8 mouse cellular contexts compared by ENCODE assay signal in genomic region chr11:69332713-69333253, GRCm38 (mm10). TPM values are rescaled to one million over a fixed set of nuclear protein-coding genes. Genes with fewer than 3 reads are reported as not detected.
DNase-seq lines count a peak whose midpoint lies in the region; ATAC-seq and TF ChIP-seq lines count a peak whose summit lies in the region.

No protein-coding gene starts in this region.

- no peak overlapping the region; the same call in 1 of the 2 replicates for H3K4me3 ChIP-seq in heart, embryonic 12.5 days
- H3K4me3 ChIP-seq in CH12.LX (replicated peaks in 1 of 3; ENCODE audit: low read depth in 2 of 3, low read length in 2 of 3, poor library complexity in 1 of 3): no peak overlapping the region
- no peak overlapping the region; the same call in 1 of the 2 replicates for H3K4me3 ChIP-seq in hindbrain, embryonic 11.5 days (ENCODE audit: low read depth, low read length)
- peak overlapping the region; percentile 60 for H3K4me3 ChIP-seq in midbrain, embryonic 10.5 days

- H3K4me1 ChIP-seq in heart, embryonic 12.5 days (replicated peaks): peaks cover 15% of the 10 kb centered on the region
- H3K4me1 ChIP-seq in CH12.LX (ENCODE audit: control insufficient read depth in 1 of 2, insufficient read depth in 2 of 2): peaks cover 5 to 14% of the 10 kb centered on the region in 2 experiments; a peak in 3 of 4 replicates
- H3K4me1 ChIP-seq in hindbrain, embryonic 11.5 days (replicated peaks; ENCODE audit: control insufficient read depth, insufficient read depth, low read length): peaks cover 2% of the 10 kb centered on the region
- peaks cover 30% of the 10 kb centered on the region for H3K4me1 ChIP-seq in midbrain, embryonic 10.5 days

- 40% methylated on average over 8 of the region's 8 CpGs for WGBS in heart, embryonic 12.5 days
- 37% methylated on average over 8 of the region's 8 CpGs for WGBS in hindbrain, embryonic 11.5 days
- WGBS in midbrain, embryonic 10.5 days: 34% methylated on average over 8 of the region's 8 CpGs

- TF ChIP-seq EP300 in CH12.LX (IDR thresholded peaks at IDR 0.05; ENCODE audit: low read length): no peak

- H3K36me3 ChIP-seq in heart, embryonic 12.5 days: no peaks in the 10 kb centered on the region
- no peaks in the 10 kb centered on the region for H3K36me3 ChIP-seq in CH12.LX (replicated peaks in 1 of 2; ENCODE audit: control insufficient read depth in 1 of 2, insufficient read depth in 1 of 2, low read length in 1 of 2)
- no peaks in the 10 kb centered on the region for H3K36me3 ChIP-seq in hindbrain, embryonic 11.5 days (ENCODE audit: control insufficient read depth, insufficient read depth, low read length)
- H3K36me3 ChIP-seq in midbrain, embryonic 10.5 days: no peaks in the 10 kb centered on the region

- H3K9ac ChIP-seq in heart, embryonic 12.5 days: no peak overlapping the region; the same call in 1 of the 2 replicates
- H3K9ac ChIP-seq in CH12.LX (ENCODE audit: insufficient read depth, low read depth): peak overlapping the region; percentile 50
- H3K9ac ChIP-seq in hindbrain, embryonic 11.5 days (ENCODE audit: low read depth, low read length): peak overlapping the region; percentile 34

- DNase-seq in heart, postnatal 25 days (ENCODE audit: low spot score): no peak
- DNase-seq in CH12.LX (ENCODE audit: extremely low read depth): no peak
- no peak for DNase-seq in hindbrain, embryonic 11.5 days (ENCODE audit: low spot score)
- DNase-seq in midbrain, embryonic 10.5 days (ENCODE audit: low spot score): no peak
- no peak for DNase-seq in right cerebral cortex, adult 18-20 months
- no peak for DNase-seq in spleen, postnatal 36 days (ENCODE audit: low spot score in 2 of 2)
- no peak for DNase-seq in cerebellum, postnatal 14 days

- H3K79me2 ChIP-seq in CH12.LX (replicated peaks; ENCODE audit: control insufficient read depth, extremely low read depth, insufficient read depth, poor library complexity, severe bottlenecking): no peaks in the 10 kb centered on the region

- in situ Hi-C loops in CH12.LX (cut with MboI; ENCODE audit: low pct_ligation_motif_present, low pct_unique_long_range_greater_than_20kb, low sequenced_read_pairs): loop anchor here (5.0 kb wide), 2 partner anchors 35 to 60 kb away; partner anchors contain the start of gene Chd3

- H3K9me3 ChIP-seq in heart, embryonic 12.5 days (replicated peaks): no peaks in the 10 kb centered on the region
- H3K9me3 ChIP-seq in CH12.LX (replicated peaks; ENCODE audit: low read length): peaks cover 3% of the 10 kb centered on the region
- H3K9me3 ChIP-seq in hindbrain, embryonic 11.5 days (ENCODE audit: control insufficient read depth, low read length): no peaks in the 10 kb centered on the region
- H3K9me3 ChIP-seq in midbrain, embryonic 10.5 days (replicated peaks): no peaks in the 10 kb centered on the region

- no peak for TF ChIP-seq CTCF in CH12.LX (conservative IDR thresholded peaks at IDR 0.05 in 1 of 2, IDR thresholded peaks at IDR 0.05 in 1 of 2; ENCODE audit: low read depth in 2 of 2, low read length in 2 of 2)

- peak overlapping the region; percentile 69 for H3K4me2 ChIP-seq in heart, embryonic 12.5 days
- H3K4me2 ChIP-seq in CH12.LX (ENCODE audit: insufficient read depth, low read depth, poor library complexity, severe bottlenecking): peak overlapping the region; percentile 52; the same call in 1 of the 2 replicates
- H3K4me2 ChIP-seq in hindbrain, embryonic 11.5 days (replicated peaks; ENCODE audit: low read depth, low read length): no peak overlapping the region

- intact Hi-C loops in heart, postnatal 25 days (cut with DNase I): loop anchor here (2.0 kb wide), 1 partner anchor 58 kb away; no protein-coding TSS in a partner anchor

- no peak for TF ChIP-seq POLR2A in CH12.LX (IDR thresholded peaks at IDR 0.05; ENCODE audit: low read depth, low read length)

- no peak overlapping the region for H3K27ac ChIP-seq in heart, embryonic 12.5 days (ENCODE audit: poor library complexity, severe bottlenecking)
- no peak overlapping the region for H3K27ac ChIP-seq in CH12.LX (ENCODE audit: insufficient read depth, low read depth)
- H3K27ac ChIP-seq in hindbrain, embryonic 11.5 days (ENCODE audit: low read depth, low read length): no peak overlapping the region
- H3K27ac ChIP-seq in midbrain, embryonic 10.5 days (replicated peaks): peak overlapping the region; percentile 83

- dilution Hi-C loops in CH12.LX (cut with MboI; ENCODE audit: extremely low pct_ligation_motif_present, extremely low pct_unique_long_range_greater_than_20kb, low sequenced_read_pairs): no loop called here

- ATAC-seq in heart, embryonic 12.5 days (ENCODE audit: insufficient number of reproducible peaks, low FRiP score): no peak
- no peak for ATAC-seq in hindbrain, embryonic 11.5 days (ENCODE audit: low FRiP score)

- no peak for TF ChIP-seq RAD21 in CH12.LX (IDR thresholded peaks at IDR 0.05; ENCODE audit: low read depth, low read length)

- peaks cover 24% of the 10 kb centered on the region for H3K27me3 ChIP-seq in heart, embryonic 12.5 days (replicated peaks)
- H3K27me3 ChIP-seq in CH12.LX (replicated peaks): peaks cover 25% of the 10 kb centered on the region
- H3K27me3 ChIP-seq in hindbrain, embryonic 11.5 days (ENCODE audit: control insufficient read depth, insufficient read depth, low read length): no peaks in the 10 kb centered on the region; the same call in 1 of the 2 replicates
- peaks cover 56% of the 10 kb centered on the region for H3K27me3 ChIP-seq in midbrain, embryonic 10.5 days (ENCODE audit: low read depth, poor library complexity, severe bottlenecking)

TF ChIP-seq in CH12.LX, 34 proteins besides CTCF, POLR2A, EP300 and RAD21:
- no peak for TF ChIP-seq USF2 (conservative IDR thresholded peaks at IDR 0.05; ENCODE audit: low read depth, low read length)
- 0 out of 2 replicates have a peak, but pooled peaks have one; percentile 22 for TF ChIP-seq CHD2 (IDR thresholded peaks at IDR 0.05; ENCODE audit: low read length)

RNA-seq across cellular contexts. Expression of gene Kcnab3, which starts 6.7 kb away (rescaled TPM):
- polyA plus RNA-seq in heart, embryonic 12.5 days (2016; fragmentation: Nextera tagmentation; extraction: Ambion mirVana): 0.87 and 0.98 TPM in 2 replicates
- under 1 TPM; 0.22 to 0.29 TPM for total RNA-seq in heart, postnatal 25 days (2021)
- total RNA-seq in CH12.LX (2012; rRNA removed) (0.67 and 1.1 TPM in 2 replicates), CH12.LX (2014; rRNA removed) (0.31 TPM in 1 of 2 replicates, not detected in the other)
- 0.38 and 0.39 TPM in 2 replicates for polyA plus RNA-seq in CH12.LX (2012; ENCODE audit: insufficient read length, low read depth)
- polyA plus RNA-seq in hindbrain, embryonic 11.5 days (2014; fragmentation: Nextera tagmentation; extraction: Ambion mirVana): 1.4 and 3.0 TPM in 2 replicates
- 1.4 and 2.3 TPM in 2 replicates for polyA plus RNA-seq in midbrain, embryonic 10.5 days (2016; fragmentation: Nextera tagmentation; extraction: Ambion mirVana)

RNA-seq across cellular contexts. Expression of gene Rnf227, which starts 7.5 kb away (rescaled TPM):
- polyA plus RNA-seq in heart, embryonic 12.5 days (2016; fragmentation: Nextera tagmentation; extraction: Ambion mirVana): 6.7 and 8.5 TPM in 2 replicates
- under 1 TPM; 0.16 to 0.17 TPM for total RNA-seq in heart, postnatal 25 days (2021)
- total RNA-seq in CH12.LX (2012; rRNA removed) (0.30 and 0.34 TPM in 2 replicates), CH12.LX (2014; rRNA removed) (not detected in 2 replicates)
- polyA plus RNA-seq in CH12.LX (2012; ENCODE audit: insufficient read length, low read depth): 0.21 TPM in 1 of 2 replicates, not detected in the other
- 28.7 and 34.9 TPM in 2 replicates for polyA plus RNA-seq in hindbrain, embryonic 11.5 days (2014; fragmentation: Nextera tagmentation; extraction: Ambion mirVana)
- 18.1 and 24.6 TPM in 2 replicates for polyA plus RNA-seq in midbrain, embryonic 10.5 days (2016; fragmentation: Nextera tagmentation; extraction: Ambion mirVana)

RNA-seq across cellular contexts. Expression of gene Trappc1, which starts 9.0 kb away (rescaled TPM):
- 168 and 176 TPM in 2 replicates for polyA plus RNA-seq in heart, embryonic 12.5 days (2016; fragmentation: Nextera tagmentation; extraction: Ambion mirVana)
- 10 to 100 TPM; 48.0 to 53.0 TPM for total RNA-seq in heart, postnatal 25 days (2021)
- total RNA-seq in CH12.LX (2012; rRNA removed) (75.0 and 85.4 TPM in 2 replicates), CH12.LX (2014; rRNA removed) (102 TPM in 2 replicates)
- polyA plus RNA-seq in CH12.LX (2012; ENCODE audit: insufficient read length, low read depth): 101 and 124 TPM in 2 replicates
- 209 and 215 TPM in 2 replicates for polyA plus RNA-seq in hindbrain, embryonic 11.5 days (2014; fragmentation: Nextera tagmentation; extraction: Ambion mirVana)
- polyA plus RNA-seq in midbrain, embryonic 10.5 days (2016; fragmentation: Nextera tagmentation; extraction: Ambion mirVana): 174 and 188 TPM in 2 replicates

RNA-seq across cellular contexts. Expression of gene Cntrob, which starts 9.2 kb away (rescaled TPM):
- 18.6 and 21.8 TPM in 2 replicates for polyA plus RNA-seq in heart, embryonic 12.5 days (2016; fragmentation: Nextera tagmentation; extraction: Ambion mirVana)
- 1 to 10 TPM; 2.6 to 5.3 TPM for total RNA-seq in heart, postnatal 25 days (2021)
- 18.5 and 18.9 TPM in 2 replicates for total RNA-seq in CH12.LX (2012; rRNA removed)
- 16.4 and 22.0 TPM in 2 replicates for total RNA-seq in CH12.LX (2014; rRNA removed)
- 36.6 and 41.5 TPM in 2 replicates for polyA plus RNA-seq in CH12.LX (2012; ENCODE audit: insufficient read length, low read depth)
- 17.2 and 17.9 TPM in 2 replicates for polyA plus RNA-seq in hindbrain, embryonic 11.5 days (2014; fragmentation: Nextera tagmentation; extraction: Ambion mirVana)
- 39.9 TPM in 2 replicates for polyA plus RNA-seq in midbrain, embryonic 10.5 days (2016; fragmentation: Nextera tagmentation; extraction: Ambion mirVana)

RNA-seq across cellular contexts. Expression of gene Chd3, which starts 36.4 kb away (rescaled TPM):
- polyA plus RNA-seq in heart, embryonic 12.5 days (2016; fragmentation: Nextera tagmentation; extraction: Ambion mirVana): 19.2 and 23.5 TPM in 2 replicates
- total RNA-seq in heart, postnatal 25 days (2021): 10 to 100 TPM; 26.4 to 27.9 TPM
- total RNA-seq in CH12.LX (2012; rRNA removed): 66.4 and 69.6 TPM in 2 replicates
- 30.6 and 31.9 TPM in 2 replicates for total RNA-seq in CH12.LX (2014; rRNA removed)
- 87.1 and 92.0 TPM in 2 replicates for polyA plus RNA-seq in CH12.LX (2012; ENCODE audit: insufficient read length, low read depth)
- 44.3 and 57.1 TPM in 2 replicates for polyA plus RNA-seq in hindbrain, embryonic 11.5 days (2014; fragmentation: Nextera tagmentation; extraction: Ambion mirVana)
- 41.7 and 50.6 TPM in 2 replicates for polyA plus RNA-seq in midbrain, embryonic 10.5 days (2016; fragmentation: Nextera tagmentation; extraction: Ambion mirVana)
